Mouse (Mus musculus): ENCODE results near the gene Fam189b. TPM values are rescaled to one million over a fixed set of nuclear protein-coding genes. Genes with fewer than 3 reads are reported as not detected.
A peak's percentile ranks its signal among the peaks of the same experiment; 100 is the strongest.
"Not testable (repeated sequence)": the region's sequence is repeated elsewhere in the genome, so short reads cannot be mapped to it uniquely, and the experiment has no call there.

The Fam189b gene
- total RNA-seq, 2 experiments from 2014 or later = 2.9 to 23.9 TPM

DNA sequence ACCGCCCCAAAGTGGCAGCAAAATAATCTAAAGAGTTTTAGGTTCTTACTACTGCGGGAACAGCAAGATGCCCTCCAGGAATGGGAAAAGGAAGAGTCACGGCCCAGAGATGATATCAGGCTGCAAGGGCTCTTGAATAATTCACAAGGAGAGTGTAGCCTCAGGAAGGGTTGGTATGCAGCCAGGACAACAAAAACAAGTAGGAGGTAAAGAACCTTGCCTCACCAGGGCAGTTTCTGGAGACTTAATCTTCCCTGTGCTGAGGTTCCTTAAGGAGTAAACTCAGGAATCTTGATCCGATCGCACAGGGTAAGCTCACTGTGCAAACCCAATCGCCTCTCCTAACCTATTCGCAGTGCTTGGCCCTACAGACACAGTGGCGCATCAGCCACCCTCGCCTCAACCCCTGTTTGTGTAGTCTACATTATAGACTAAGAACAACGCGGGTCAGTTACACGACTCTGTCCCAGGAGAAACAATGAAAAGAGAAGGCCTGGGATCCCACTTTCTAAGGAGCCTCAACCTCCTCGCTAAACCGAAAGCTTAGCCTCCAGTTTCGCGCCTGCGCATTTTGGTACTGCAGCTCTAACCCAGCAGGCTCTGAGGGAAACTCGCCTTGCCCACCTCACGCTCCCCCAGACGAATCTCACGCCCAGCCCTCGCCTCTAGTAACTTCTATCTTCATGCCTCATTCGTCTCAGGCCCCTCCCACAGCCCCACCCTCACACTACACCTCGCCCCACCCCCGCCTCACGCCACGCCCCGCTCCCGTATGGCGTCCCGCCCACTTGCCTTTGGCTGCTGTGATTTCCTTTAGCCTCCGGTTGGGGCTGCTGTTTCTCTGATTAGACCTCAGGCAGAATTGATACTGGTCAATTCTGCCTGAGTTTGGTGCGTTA is 13.3 kb downstream of the Fam189b start:
- peak; percentile 96 for ATAC-seq (replicated peaks; ENCODE audit: poor library complexity, severe bottlenecking)

DNA sequence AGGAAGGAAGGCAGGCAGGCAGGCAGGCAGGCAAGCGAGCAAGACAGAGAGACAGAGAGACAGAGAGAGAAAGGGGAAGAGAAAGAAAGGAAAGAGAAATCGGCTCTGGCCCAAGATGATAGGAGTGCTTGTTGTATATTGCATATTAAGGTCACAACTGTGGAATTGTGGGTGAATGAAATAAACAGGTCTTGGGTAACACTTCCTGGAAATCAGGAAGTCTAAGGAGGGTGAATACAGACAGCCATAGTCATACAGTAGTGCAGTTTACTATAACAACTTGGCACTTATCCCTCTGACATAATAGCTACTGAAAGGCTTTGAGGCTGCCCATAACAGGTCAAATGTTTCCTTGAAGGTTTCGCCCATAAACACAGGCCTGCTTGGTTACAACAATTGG is 16.9 kb downstream of the Fam189b start:
- ATAC-seq (replicated peaks; ENCODE audit: poor library complexity, severe bottlenecking) = peak; percentile 50

DNA sequence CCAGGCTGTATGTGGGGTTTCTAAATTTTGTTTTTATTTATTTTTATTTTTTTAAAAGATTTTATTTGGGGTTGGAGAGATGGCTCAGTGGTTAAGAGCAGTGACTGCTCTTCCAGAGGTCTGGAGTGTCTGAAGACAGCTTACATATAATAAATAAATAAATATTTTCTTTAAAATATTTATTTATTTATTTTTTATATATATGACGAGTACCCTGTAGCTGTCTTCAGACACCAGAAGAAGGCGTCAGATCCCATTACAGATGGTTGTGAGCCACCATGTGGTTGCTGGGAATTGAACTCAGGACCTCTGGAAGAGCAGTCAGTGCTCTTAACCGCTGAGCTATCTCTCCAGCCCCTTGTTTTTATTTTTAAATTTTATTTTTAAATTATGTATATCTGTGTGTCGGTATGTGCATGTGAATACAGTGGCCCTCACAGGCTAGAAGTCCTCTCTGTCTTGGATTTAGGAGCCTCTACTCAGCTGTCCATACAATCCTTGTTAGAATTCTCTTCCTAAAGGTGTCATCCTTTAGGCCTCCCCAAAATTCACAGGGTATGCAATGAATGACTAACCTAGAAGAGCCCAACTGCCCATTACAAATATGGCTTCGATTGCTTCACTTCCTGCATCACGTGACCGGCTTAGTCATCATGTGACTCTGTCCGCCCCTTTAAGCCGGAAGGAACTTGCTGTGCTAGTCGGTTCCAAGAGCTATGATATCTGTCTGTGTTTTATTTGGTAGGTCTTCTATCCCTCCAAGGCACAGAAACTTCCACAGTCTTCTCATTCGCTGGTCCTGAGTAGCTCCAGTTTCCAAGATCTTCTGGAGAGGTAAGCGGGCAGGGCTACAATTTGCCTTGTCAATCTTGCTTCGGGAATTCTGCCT is 19.6 kb downstream of the Fam189b start, which contains the start of gene Gba:
Gene Gba, plus strand, starts transcription at position 676 of the 889 bp plus-strand sequence.
- ATAC-seq (replicated peaks; ENCODE audit: poor library complexity, severe bottlenecking) = peak; percentile 77

DNA sequence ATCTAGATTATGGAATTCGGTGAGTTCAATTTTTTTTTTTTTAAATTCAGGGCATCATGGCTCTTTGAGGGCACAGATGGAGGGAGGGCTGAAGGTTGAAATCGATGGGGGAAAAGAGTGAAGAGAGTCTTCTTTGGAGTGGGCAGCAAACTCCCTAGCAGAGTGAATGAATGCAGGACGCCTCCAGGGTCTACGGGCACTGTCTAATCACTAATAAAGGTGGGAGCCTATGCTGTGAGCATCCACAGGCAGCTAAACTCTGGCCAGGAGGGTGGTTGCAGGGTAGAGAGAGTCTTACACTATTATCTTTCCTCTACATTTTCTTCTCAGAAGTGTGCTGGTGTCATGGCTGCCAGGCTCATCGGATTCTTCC is 20.2 kb downstream of the Fam189b start:
- ATAC-seq (replicated peaks; ENCODE audit: poor library complexity, severe bottlenecking) = no peak

DNA sequence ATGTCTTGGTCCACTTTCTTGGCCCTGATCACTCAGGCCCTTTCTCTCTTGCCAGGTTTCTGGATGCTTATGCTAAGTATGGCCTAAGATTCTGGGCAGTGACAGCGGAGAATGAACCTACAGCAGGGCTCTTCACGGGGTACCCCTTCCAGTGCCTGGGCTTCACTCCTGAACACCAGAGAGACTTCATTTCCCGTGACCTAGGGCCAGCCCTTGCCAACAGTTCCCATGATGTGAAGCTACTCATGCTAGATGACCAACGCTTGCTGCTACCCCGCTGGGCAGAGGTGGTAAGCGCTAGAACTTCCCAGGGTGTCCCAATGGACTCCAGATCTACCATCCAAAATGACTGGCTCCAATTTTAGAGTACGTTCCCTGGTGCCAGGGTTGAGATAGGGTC is 23.1 kb downstream of the Fam189b start:
- ATAC-seq (replicated peaks; ENCODE audit: poor library complexity, severe bottlenecking) = no peak

DNA sequence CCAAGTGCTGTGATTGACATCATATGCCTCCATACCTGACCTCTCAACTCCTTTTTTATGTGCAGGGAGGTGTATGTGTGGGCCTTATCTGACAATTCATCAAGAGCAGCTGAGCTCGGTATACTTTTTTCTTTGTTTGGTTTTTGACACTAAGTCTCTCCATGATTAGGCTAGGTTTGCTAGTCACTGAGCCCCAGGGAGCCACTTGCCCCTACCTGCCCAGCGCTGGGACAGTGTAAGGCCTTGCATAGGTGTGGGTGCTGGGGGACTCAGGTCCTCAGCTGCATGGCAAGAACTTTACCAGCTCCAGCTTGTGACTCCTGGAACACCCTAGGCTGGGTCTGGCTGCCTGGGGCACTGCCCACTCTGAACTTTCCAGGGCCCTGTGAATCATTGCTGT is 23.8 kb downstream of the Fam189b start:
- ATAC-seq (replicated peaks; ENCODE audit: poor library complexity, severe bottlenecking) = no peak

DNA sequence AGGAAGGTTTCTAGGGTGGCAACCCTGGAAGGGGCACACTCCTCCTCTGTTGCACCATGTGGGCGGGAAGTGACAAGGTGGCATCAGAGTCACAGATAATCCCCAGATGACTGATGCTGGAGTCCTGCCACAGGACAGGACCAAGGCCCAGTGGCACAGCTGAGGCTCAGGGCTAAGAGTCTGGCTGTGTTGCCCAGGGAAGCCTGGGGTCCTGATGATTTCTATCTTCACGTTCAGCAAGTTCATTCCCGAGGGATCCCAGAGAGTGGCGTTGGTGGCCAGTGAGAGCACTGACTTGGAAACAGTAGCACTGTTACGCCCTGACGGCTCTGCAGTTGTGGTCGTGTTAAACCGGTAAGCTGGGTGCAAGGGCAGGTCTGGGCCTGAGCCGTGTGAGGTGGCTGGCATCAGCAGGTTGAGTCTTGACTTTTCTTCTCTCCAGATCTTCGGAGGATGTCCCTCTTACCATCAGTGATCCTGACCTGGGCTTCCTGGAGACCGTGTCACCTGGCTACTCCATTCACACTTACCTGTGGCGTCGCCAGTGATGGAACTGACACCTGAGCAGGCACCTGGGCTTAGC is 25.2 kb downstream of the Fam189b start:
- ATAC-seq (replicated peaks; ENCODE audit: poor library complexity, severe bottlenecking) = no peak

DNA sequence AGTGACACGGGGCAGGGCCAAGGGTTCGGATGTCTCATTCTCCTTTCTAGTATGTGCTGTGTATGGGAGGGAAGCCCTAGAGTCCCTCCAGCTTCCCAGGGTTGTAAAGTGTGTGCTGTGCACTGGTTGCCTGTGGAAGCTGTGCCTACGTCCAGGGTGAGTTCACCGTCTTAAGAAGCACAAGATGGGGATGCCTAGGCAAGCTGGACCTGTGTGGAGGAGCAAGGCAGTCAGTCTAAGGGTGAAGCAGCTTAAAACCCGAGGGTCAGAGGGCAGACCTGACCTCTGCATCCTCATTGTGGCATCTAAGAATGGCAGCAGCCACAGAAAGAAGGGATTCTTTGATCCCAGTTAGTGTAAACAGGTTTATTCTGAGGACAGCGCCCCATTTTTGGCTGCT is 25.8 kb downstream of the Fam189b start:
- no peak for ATAC-seq (replicated peaks; ENCODE audit: poor library complexity, severe bottlenecking)

DNA sequence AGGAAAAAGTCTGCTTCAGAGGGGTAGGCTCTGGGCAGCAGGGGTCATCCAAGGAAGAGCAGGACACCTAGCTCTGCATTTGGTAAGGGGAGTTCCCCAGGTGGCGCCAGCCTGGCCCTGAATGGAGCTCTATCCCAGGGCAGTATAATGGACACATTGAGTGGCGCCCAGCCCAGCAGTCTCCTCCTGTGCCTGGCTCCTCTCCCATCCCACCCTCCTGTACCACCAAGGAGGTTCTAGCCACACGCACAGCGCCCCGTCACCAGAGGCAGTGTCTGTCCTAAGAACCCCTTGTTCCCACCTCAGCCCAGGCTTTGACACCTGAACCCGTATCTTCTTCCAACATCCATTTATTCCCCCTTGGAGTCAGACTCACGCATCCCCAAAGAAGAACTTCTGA is 26.8 kb downstream of the Fam189b start:
- no peak for ATAC-seq (replicated peaks; ENCODE audit: poor library complexity, severe bottlenecking)

DNA sequence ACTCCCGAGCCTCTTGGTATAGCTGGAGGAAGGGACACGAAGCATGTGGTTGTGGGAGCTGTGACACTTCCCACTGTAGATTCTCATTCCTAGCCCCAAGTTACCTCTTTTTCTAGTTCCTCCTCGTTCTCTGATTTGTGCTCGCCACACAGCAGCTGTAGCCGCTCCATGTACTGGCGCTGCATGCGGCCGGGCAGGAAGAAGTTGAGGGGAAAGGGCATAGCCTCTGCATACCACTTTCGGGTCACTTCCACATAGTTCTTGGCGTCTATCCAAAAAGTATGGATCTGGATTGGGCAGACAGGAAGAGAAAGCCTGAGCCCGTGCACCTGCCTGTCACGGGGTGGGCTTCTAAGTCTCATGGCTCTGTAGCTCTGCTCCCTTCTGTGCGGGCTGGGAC is 27.2 kb downstream of the Fam189b start:
- peak; percentile 20 for ATAC-seq (replicated peaks; ENCODE audit: poor library complexity, severe bottlenecking)

DNA sequence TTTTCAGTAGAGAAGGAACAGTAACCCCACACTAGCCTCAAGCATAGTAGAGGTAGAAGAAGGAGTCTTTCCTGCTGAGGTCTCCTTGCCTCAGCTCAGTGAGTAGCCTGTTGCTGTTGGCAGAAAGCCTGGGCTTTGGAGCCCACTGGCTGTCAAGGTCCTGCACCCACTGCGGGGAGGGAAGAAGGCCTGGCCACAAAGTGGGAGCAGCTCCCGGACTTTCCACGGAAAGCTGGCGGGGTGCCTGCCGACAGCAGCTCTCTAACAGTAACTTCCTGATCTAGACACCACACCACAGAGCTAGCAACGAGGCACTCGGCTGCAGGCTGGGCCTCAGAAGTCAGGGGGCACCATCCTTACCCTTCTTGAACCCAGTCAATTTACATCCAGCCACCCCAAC is 27.8 kb downstream of the Fam189b start:
- ATAC-seq (replicated peaks; ENCODE audit: poor library complexity, severe bottlenecking) = no peak

DNA sequence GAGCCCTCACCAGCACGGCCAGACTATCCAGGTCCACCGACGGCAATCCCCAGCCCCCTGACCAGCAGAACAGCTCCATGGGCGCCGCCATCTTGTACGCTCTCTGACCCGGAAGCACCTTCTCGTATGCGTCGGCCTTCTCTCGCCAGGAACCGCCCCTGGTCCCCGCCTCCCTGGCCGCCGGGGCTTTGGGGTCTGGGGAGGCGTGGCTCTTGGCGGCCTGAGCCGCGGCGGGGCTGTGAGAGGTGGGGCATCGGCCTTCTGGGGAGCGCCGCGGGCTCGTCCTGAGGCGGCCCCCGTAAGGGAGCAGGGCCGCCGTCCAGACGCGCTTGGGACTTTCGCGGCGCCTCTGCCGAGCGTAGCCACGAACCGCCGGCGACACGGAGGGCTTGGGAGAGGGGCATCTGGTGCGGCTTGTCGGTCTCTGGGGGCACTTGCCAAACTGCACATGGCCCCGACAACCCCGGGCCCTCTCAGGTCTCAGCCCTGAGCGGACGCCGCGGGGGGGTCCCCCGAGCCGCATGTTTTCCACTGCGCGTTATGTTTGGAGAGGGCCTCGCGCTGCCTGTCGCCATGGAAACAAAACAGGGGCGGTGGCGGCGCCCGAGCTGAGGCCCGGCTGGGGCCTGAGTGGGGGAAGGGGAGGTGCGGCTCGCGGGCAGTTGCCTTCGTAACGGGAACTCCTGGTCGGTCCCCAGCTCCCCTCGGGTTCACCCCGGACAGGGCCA is 31.0 kb downstream of the Fam189b start:
- ATAC-seq (replicated peaks; ENCODE audit: poor library complexity, severe bottlenecking) = peak; percentile 81

DNA sequence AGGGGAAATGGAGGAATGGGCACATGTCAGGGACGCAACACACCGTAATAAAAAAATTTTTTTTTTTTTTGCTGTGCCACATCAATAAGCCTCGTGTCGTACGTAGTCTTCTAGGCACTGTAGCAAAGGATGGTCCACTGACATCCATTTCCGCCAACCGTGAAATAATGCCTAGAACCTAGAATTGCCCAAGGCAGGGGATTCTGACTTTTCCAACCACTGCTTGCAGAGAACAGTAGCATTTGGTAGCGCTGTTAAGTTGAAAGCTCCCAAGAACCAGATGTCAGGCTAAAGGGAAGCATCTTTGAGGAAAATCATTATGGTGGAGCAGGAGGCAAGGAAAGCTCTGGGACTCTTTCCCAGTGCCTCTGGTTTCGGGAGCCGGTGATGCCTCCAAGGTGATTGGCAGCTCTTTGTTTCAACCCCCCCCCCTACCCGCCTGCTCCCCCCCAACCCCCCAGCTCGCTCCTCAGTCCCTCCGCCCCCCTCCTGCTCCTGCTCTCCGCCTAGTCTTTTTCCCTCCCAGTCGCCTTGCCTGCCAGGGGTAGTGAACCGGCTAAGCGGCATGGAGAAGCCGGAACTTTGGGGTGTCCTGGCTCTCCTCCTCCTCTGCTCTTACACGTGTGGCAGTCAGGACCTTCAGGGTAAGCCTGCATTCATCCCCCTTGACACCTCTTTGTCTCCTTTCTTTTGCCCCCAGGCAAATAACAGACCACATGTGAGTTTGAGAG is 31.9 kb downstream of the Fam189b start, which contains the start of gene Thbs3:
Gene Thbs3, plus strand, starts transcription at position 500 of the 731 bp plus-strand sequence.
- no peak for ATAC-seq (replicated peaks; ENCODE audit: poor library complexity, severe bottlenecking)

DNA sequence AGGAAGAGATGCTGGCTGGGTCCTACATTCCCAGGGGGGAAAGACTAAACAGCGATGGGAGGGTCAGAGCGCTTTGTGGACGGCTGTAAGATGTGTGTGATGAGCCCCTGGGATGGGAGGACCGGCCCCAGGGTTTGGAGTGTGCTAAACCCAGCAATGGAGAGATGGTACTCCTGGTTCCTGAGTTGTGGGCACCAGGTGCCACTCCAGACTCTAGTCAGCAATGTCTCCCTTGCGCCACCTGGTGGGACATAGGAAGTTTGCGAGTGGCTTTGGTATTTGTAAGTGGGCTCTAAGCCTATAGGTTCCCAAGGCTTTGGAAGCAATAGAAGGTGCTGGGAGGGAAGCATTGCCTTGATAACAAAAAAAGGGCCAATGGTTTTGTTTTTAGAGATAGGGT is 32.9 kb downstream of the Fam189b start:
- ATAC-seq (replicated peaks; ENCODE audit: poor library complexity, severe bottlenecking) = peak; percentile 55

DNA sequence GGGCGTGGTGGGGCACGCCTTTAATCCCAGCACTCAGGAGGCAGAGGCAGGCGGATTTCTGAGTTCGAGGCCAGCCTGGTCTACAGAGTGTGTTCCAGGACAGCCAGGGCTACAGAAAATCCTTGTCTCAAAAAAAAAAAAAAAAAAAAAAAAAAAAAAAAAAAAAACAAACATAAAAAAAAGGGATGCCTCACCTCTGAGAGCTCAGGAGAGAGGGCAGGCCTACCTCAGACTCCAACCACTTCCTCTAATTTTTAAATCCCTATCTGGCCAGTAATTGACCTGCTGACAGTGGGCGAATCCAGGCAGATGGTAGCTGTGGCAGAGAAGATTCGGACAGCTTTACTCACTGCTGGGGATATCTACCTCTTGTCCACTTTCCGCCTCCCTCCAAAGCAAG is 33.5 kb downstream of the Fam189b start:
- ATAC-seq (replicated peaks; ENCODE audit: poor library complexity, severe bottlenecking) = not testable (repeated sequence)

DNA sequence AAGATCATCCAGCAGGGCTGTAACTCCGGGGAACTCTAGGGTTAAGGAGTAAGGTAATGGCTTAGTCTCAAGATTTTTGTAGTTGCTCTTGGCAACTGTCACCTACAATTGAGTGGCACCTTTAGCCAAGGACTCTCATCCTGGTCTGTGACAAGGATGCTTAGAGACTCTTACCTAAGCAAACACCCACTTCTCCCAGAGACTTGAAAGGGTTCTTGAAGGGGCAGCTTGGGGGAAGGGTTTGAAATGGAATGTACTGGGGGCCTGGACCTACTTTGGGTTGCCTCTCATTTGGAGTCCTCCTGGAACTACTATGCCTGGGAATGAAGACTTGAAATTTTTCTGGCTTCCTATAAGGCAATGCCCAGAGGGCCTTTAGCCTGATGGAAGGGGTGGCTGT is 35.3 kb downstream of the Fam189b start:
- ATAC-seq (replicated peaks; ENCODE audit: poor library complexity, severe bottlenecking) = no peak

DNA sequence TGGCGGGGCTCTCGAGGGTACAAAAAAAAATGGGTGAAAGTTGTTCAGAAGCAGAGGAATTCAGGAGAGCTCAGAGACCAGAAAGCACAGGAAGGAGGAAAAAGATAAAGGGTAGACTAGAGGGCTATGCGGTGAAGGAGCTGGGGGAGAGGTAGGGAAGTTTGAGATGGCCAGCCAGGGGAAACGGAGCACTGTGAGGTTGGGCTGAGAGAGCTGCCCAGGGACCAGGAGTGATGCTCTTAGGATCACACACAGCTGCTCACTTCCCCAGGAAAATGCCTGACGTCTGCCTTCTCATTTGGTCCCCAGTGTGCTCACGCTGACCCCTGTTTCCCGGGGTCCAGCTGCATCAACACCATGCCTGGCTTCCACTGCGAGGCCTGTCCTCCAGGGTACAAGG is 36.6 kb downstream of the Fam189b start:
- ATAC-seq (replicated peaks; ENCODE audit: poor library complexity, severe bottlenecking) = no peak

DNA sequence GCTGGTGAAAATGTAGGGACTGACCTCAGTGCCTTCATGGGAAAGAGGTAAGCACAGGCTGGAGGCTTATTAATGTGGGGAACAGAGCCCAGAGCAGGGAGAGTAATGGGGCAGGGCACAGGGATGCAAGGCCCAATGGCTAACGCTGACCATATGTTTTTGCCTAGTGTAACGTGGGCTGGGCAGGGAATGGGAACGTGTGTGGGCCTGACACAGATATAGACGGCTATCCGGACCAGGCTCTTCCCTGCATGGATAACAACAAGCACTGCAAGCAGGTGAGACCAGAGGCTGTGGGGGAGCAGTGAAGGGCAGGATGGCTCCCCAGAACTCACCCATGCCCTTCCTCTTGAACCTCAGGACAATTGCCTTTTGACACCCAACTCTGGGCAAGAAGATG is 38.2 kb downstream of the Fam189b start:
- ATAC-seq (replicated peaks; ENCODE audit: poor library complexity, severe bottlenecking) = no peak

DNA sequence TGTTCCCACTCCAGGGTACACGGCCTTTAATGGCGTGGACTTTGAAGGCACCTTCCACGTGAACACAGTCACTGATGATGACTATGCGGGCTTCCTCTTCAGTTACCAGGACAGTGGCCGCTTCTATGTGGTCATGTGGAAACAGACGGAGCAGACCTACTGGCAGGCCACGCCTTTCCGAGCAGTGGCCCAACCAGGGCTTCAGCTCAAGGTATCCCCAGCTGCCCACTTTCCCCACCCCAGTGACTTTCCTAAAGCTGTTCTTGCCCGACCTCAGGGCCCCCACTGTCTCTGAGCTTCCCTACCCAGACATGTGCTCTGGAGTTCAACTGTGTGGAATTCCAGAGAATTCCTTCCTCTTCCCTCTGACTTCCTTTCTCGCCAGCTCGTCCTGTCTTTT is 41.9 kb downstream of the Fam189b start:
- ATAC-seq (replicated peaks; ENCODE audit: poor library complexity, severe bottlenecking) = no peak
